Mouse (Mus musculus) frontal cortex, postnatal 10 days (tissue): ENCODE measurements around the gene Dgka.
"Not testable (repeated sequence)": the region's sequence is repeated elsewhere in the genome, so short reads cannot be mapped to it uniquely, and the experiment has no call there.

ENCODE experiments used
- DNase-seq, 2 experiments: peaks; one replicate each; pipeline ENCODE4 v3.0.0; 2022; ENCODE audit warnings: low spot score in 2 of 2, mixed read lengths in 1 of 2

Dgka gene

GRCm38 (mm10) chr10:128731992-128732391 is 12.7 kb downstream of the Dgka start:
- no peak for DNase-seq

- DNase-seq = peak in 1 of 2 experiments; percentile 49
Observed at GRCm38 (mm10) chr10:128731002-128731433, 13.6 kb downstream of the Dgka start.

GRCm38 (mm10) chr10:128728059-128728458 is 16.6 kb downstream of the Dgka start:
- no peak for DNase-seq

GRCm38 (mm10) chr10:128725466-128725865 is 19.2 kb downstream of the Dgka start:
- DNase-seq = not testable (repeated sequence)

GRCm38 (mm10) chr10:128715559-128716537 is 28.8 kb downstream of the Dgka start:
- DNase-seq = no peak

GRCm38 (mm10) chr10:128711318-128711717 is 33.3 kb downstream of the Dgka start:
- DNase-seq = not testable (repeated sequence)

GRCm38 (mm10) chr10:128705317-128705693 is 39.4 kb downstream of the Dgka start:
- DNase-seq = no peak

- peak; percentile 68 to 87 for DNase-seq
Observed at GRCm38 (mm10) chr10:128704491-128705316, 40.0 kb downstream of the Dgka start, which contains the start of gene Cdk2. TSS of gene Cdk2 (minus strand) at chr10:128705031.

- no peak for DNase-seq
Observed at GRCm38 (mm10) chr10:128703895-128704294, 40.8 kb downstream of the Dgka start, which contains the start of gene Pmel. TSS of gene Pmel (plus strand) at chr10:128704195.

- DNase-seq = no peak
Observed at GRCm38 (mm10) chr10:128702328-128703007, 42.2 kb downstream of the Dgka start.

- DNase-seq = no peak
Observed at GRCm38 (mm10) chr10:128700712-128701111, 43.9 kb downstream of the Dgka start.

GRCm38 (mm10) chr10:128699611-128700010 is 45.0 kb downstream of the Dgka start:
- DNase-seq = no peak

- no peak for DNase-seq
Observed at GRCm38 (mm10) chr10:128699006-128699405, 45.6 kb downstream of the Dgka start.

- no peak for DNase-seq
Observed at GRCm38 (mm10) chr10:128697072-128697725, 47.5 kb downstream of the Dgka start.

- DNase-seq = peak; percentile 98 to 100
Observed at GRCm38 (mm10) chr10:128695992-128696807, 48.5 kb downstream of the Dgka start, which contains the start of gene Rab5b. TSS of gene Rab5b (minus strand) at chr10:128696264.

GRCm38 (mm10) chr10:128695411-128695991 is 49.2 kb downstream of the Dgka start:
- DNase-seq = no peak

GRCm38 (mm10) chr10:128674469-128675008 is 70.1 kb downstream of the Dgka start:
- DNase-seq = no peak

GRCm38 (mm10) chr10:128673763-128674468 is 70.7 kb downstream of the Dgka start, which contains the start of gene Suox:
TSS of gene Suox (minus strand) at chr10:128674073.
- DNase-seq = peak; percentile 72 to 83

- no peak for DNase-seq
Observed at GRCm38 (mm10) chr10:128671148-128671547, 73.5 kb downstream of the Dgka start.
